Mouse (Mus musculus) liver, embryonic 14.5 days (tissue): ENCODE data around the gene D930007J09Rik. TPM values are rescaled to one million over a fixed set of nuclear protein-coding genes. Genes with fewer than 3 reads are reported as not detected.

Experiments
- ATAC-seq: fragments of 200-750 bp; cut with Nextera tagmentation; 2 replicates; pipeline ENCODE4 v1.8.0; 2017; ENCODE audit warnings: moderate number of reproducible peaks, mild to moderate bottlenecking, moderate library complexity; ENCODE audit not compliant: insufficient read depth
- DNase-seq, 3 experiments: peaks; one replicate each; pipeline ENCODE4 v3.0.0-alpha.2; 2012 to 2013; ENCODE audit warnings: low read depth in 3 of 3, low spot score in 3 of 3
- H3K27ac ChIP-seq: fragments of 300-500 bp; sonication (generic); 2 replicates; pipeline ENCODE4 v1.5.1; 2014; ENCODE audit warnings: moderate library complexity, mild to moderate bottlenecking, control low read depth, inconsistent platforms
- H3K27me3 ChIP-seq: fragments of 300-500 bp; sonication (generic); 2 replicates; pipeline ENCODE4 v1.6.1; 2014; ENCODE audit warnings: mild to moderate bottlenecking, low read length, moderate library complexity; ENCODE audit not compliant: control insufficient read depth, insufficient read depth
- H3K36me3 ChIP-seq: fragments of 300-500 bp; sonication (generic); replicated peaks from 2 replicates; pipeline ENCODE4 v1.6.1; 2014; ENCODE audit warnings: low read depth; ENCODE audit not compliant: control insufficient read depth, insufficient read depth
- H3K4me1 ChIP-seq, 2 experiments: fragments of 200-500 bp in 1 of 2; fragments of 300-500 bp in 1 of 2; sonication (generic) in 1 of 2; replicated peaks; 2 replicates each; pipeline ENCODE4 v1.6.1; 2012 to 2014; ENCODE audit warnings: antibody characterized with exemption in 1 of 2, inconsistent platforms in 1 of 2, low read length in 1 of 2; ENCODE audit not compliant: control insufficient read depth in 2 of 2, insufficient read depth in 2 of 2
- H3K4me2 ChIP-seq: fragments of 300-500 bp; sonication (generic); 2 replicates; pipeline ENCODE4 v1.6.1; 2014; ENCODE audit warnings: low read depth, mild to moderate bottlenecking, control low read depth, moderate library complexity
- H3K4me3 ChIP-seq, 2 experiments: fragments of 200-500 bp in 1 of 2; fragments of 300-500 bp in 1 of 2; sonication (generic) in 1 of 2; 2 replicates each; pipeline ENCODE4 v1.5.1; 2012 to 2014; ENCODE audit warnings: low read depth in 2 of 2, low read length in 2 of 2, mild to moderate bottlenecking in 2 of 2, control low read depth in 1 of 2, inconsistent platforms in 1 of 2, moderate library complexity in 1 of 2; ENCODE audit not compliant: insufficient read depth in 1 of 2
- H3K9ac ChIP-seq: fragments of 300-500 bp; sonication (generic); replicated peaks from 2 replicates; pipeline ENCODE4 v1.6.1; 2014; ENCODE audit warnings: mild to moderate bottlenecking, control low read depth, moderate library complexity
- H3K9me3 ChIP-seq: fragments of 300-500 bp; sonication (generic); 2 replicates; pipeline ENCODE4 v1.6.1; 2016; ENCODE audit warnings: low read length, mixed read lengths; ENCODE audit not compliant: control insufficient read depth
- CTCF ChIP-seq: IDR thresholded peaks from 2 replicates; pipeline ENCODE4 v1.5.1; 2016; ENCODE audit warnings: antibody characterized with exemption, low read depth, control low read depth
- EP300 ChIP-seq: IDR thresholded peaks from 2 replicates; pipeline ENCODE4 v1.6.1; 2016; ENCODE audit warnings: antibody characterized with exemption, low read depth
- WGBS: fragments of 180-500 bp; shearing (Covaris S2); extraction: QIAGEN DNeasy Blood & Tissue Kit; methylation state at CpG from one replicate; pipeline ENCODE4 v1.1.7; 2014; ENCODE audit not compliant: insufficient replicate concordance; 5-methylcytosine and 5-hydroxymethylcytosine counted together
- polyA plus RNA-seq, 2 experiments: library from polyadenylated mRNA; depleted of rRNA in 1 of 2; stranded (reverse) in 1 of 2; unstranded in 1 of 2; fragments of >200 nt; fragmentation: Nextera tagmentation in 1 of 2; extraction: Ambion mirVana in 1 of 2; gene quantifications; 2 replicates each; pipeline versions ENCODE4 v1.2.1 to v1.2.3; 2012 to 2014

D930007J09Rik gene
- polyA plus RNA-seq, 2 experiments: not detected

- Histone ChIP-seq H3K36me3 (peaks cover 3% of the 10 kb centered on the region), H3K4me2 (peak within 1 kb of the TSS; percentile 98), H3K9ac (peak within 1 kb of the TSS; percentile 82), H3K27me3 (no peaks in the 10 kb centered on the region), H3K27ac (peak within 1 kb of the TSS; percentile 30), H3K4me3 (peak within 1 kb of the TSS; percentile 71 to 95), H3K4me1 (peaks cover 5 to 6% of the 10 kb centered on the region in 2 experiments; a peak in 3 of 4 replicates), H3K9me3 (no peaks in the 10 kb centered on the region)
- TF ChIP-seq CTCF: peak; percentile 48; the same call in 1 of the 2 replicates
- TF ChIP-seq EP300: no peak
- peak; percentile 96 to 97 (median 96) for DNase-seq
- peak; percentile 93 for ATAC-seq
- WGBS: under 1% methylated on average over 51 of the region's 51 CpGs
Measured at GRCm38 (mm10) chr13:32801693-32802221, 892 bp downstream of the D930007J09Rik start, which contains the start of gene Wrnip1. Gene Wrnip1 (plus strand): TSS chr13:32802038.

GRCm38 (mm10) chr13:32800859-32801258 lies 1.8 kb downstream of the D930007J09Rik start:
- Histone ChIP-seq H3K4me2 (peak overlapping the region; percentile 98), H3K27me3 (no peaks in the 10 kb centered on the region), H3K36me3 (no peaks in the 10 kb centered on the region), H3K4me3 (peak overlapping the region in 1 of 2 experiments; percentile 95; a peak in 2 of 4 replicates), H3K9me3 (no peaks in the 10 kb centered on the region), H3K9ac (peak overlapping the region; percentile 69; the same call in 1 of the 2 replicates), H3K27ac (no peak overlapping the region), H3K4me1 (peaks cover 5 to 6% of the 10 kb centered on the region in 2 experiments; a peak in 3 of 4 replicates)
- DNase-seq (peak; percentile 32 to 41 (median 33)), ATAC-seq (no peak)
- peak; percentile 39 for TF ChIP-seq CTCF
- TF ChIP-seq EP300: no peak

- Histone ChIP-seq H3K27ac (no peak overlapping the region), H3K9ac (no peak overlapping the region), H3K4me2 (no peak overlapping the region), H3K36me3 (no peaks in the 10 kb centered on the region), H3K27me3 (no peaks in the 10 kb centered on the region), H3K4me3 (no peak overlapping the region), H3K9me3 (no peaks in the 10 kb centered on the region), H3K4me1 (peaks cover 5 to 7% of the 10 kb centered on the region in 2 experiments)
- peak in 1 of 3 experiments; percentile 3 for DNase-seq
- no peak for TF ChIP-seq EP300
- no peak for TF ChIP-seq CTCF
- ATAC-seq: no peak
- 48% methylated on average over 2 of the region's 2 CpGs for WGBS
Measured at GRCm38 (mm10) chr13:32799131-32799530, 3.5 kb downstream of the D930007J09Rik start.

GRCm38 (mm10) chr13:32797085-32797484 lies 5.6 kb downstream of the D930007J09Rik start:
- Histone ChIP-seq H3K4me1 (peaks cover 0 to 3% of the 10 kb centered on the region in 2 experiments; a peak in 1 of 4 replicates), H3K27ac (no peak overlapping the region), H3K27me3 (no peaks in the 10 kb centered on the region), H3K36me3 (no peaks in the 10 kb centered on the region), H3K9ac (no peak overlapping the region), H3K4me2 (no peak overlapping the region), H3K4me3 (no peak overlapping the region), H3K9me3 (no peaks in the 10 kb centered on the region)
- no peak for ATAC-seq
- no peak for TF ChIP-seq CTCF
- TF ChIP-seq EP300: no peak
- no peak for DNase-seq
- 69% methylated on average over 1 of the region's 1 CpGs for whole genome bisulfite sequencing

- TF ChIP-seq CTCF (no peak), EP300 (no peak)
- peaks cover 0 to 1% of the 10 kb centered on the region in 2 experiments; a peak in 1 of 4 replicates for H3K4me1 ChIP-seq
- no peak overlapping the region for H3K4me2 ChIP-seq
- no peaks in the 10 kb centered on the region for H3K36me3 ChIP-seq
- DNase-seq (no peak), ATAC-seq (no peak)
- WGBS: 70% methylated on average over 5 of the region's 5 CpGs
- H3K4me3 ChIP-seq: no peak overlapping the region
- no peaks in the 10 kb centered on the region for H3K9me3 ChIP-seq
- H3K9ac ChIP-seq: no peak overlapping the region
- H3K27ac ChIP-seq: no peak overlapping the region
- no peaks in the 10 kb centered on the region for H3K27me3 ChIP-seq
Measured at GRCm38 (mm10) chr13:32795166-32795565, 7.5 kb downstream of the D930007J09Rik start.
